Mouse (Mus musculus): ENCODE measurements around the gene Slc1a3. TPM values are rescaled to one million over a fixed set of nuclear protein-coding genes. Genes with fewer than 3 reads are reported as not detected.

Gene Slc1a3
- polyA plus RNA-seq (2014; fragmentation: Nextera tagmentation; extraction: Ambion mirVana) = 24.5 and 26.1 TPM in 2 replicates

DNA sequence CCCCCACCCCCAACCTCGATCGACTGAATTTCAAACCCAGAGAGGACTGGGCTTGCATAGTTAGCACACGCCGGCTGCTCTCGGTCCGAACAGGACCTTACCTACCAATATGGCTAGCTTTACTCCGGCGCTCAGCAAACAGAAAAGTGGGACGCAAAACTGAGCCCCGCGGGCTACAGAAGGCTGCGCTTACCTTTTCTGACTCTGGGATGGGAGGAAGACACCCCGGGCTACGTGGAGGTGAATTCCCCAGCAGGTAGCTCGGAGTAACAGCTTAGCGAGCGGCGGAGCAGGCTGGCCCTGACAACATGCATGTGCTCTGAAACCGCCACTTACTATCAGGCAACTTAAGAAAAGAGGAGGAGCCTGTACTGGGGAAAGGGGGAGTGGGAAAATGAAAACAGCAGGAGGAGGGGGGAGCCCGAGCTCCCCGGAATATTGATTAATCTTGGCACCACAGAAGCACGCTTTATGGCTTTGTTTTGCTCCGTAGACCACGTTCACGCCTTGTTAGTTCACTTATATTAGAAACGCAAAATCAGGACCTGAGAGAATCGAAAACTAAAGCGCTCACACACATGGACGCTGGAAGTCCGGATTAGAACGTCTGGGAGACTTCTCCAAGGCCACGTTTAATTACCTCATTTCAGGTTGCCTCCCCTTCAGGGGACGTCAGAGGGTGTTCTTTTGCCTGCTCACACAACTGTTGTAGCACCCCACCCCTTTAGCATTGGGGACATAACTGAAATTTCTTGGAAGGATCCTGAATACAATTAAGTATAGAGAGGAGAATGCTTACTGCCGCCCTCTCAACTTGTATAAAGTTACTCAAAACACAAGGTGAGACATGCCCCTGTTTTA, at the start of gene Slc1a3:
Slc1a3 (minus strand) TSS at position 619 of the 861 bp plus-strand sequence.
- TF ChIP-seq CTCF (IDR thresholded peaks at IDR 0.05; ENCODE audit: low read depth) = no peak
- H3K9me3 ChIP-seq (ENCODE audit: low read depth, low read length) = no peaks in the 10 kb centered on the region
- H3K9ac ChIP-seq = peak within 1 kb of the TSS; percentile 72
- DNase-seq = peak; percentile 77
- no peaks in the 10 kb centered on the region for H3K27me3 ChIP-seq (ENCODE audit: insufficient read depth, low read length)
- peak within 1 kb of the TSS; percentile 34 for H3K27ac ChIP-seq (ENCODE audit: low read depth)
- H3K36me3 ChIP-seq (ENCODE audit: insufficient read depth) = peaks cover 6% of the 10 kb centered on the region
- peak within 1 kb of the TSS; percentile 67 for H3K4me3 ChIP-seq (ENCODE audit: low read depth, low read length)
- H3K4me2 ChIP-seq = peak within 1 kb of the TSS; percentile 78
- peak; percentile 90 for ATAC-seq (ENCODE audit: insufficient read depth)
- 0 out of 2 replicates have a peak, but pooled peaks cover 5% of the 10 kb centered on the region for H3K4me1 ChIP-seq (ENCODE audit: insufficient read depth)
- WGBS = under 1% methylated on average over 34 of the region's 34 CpGs

DNA sequence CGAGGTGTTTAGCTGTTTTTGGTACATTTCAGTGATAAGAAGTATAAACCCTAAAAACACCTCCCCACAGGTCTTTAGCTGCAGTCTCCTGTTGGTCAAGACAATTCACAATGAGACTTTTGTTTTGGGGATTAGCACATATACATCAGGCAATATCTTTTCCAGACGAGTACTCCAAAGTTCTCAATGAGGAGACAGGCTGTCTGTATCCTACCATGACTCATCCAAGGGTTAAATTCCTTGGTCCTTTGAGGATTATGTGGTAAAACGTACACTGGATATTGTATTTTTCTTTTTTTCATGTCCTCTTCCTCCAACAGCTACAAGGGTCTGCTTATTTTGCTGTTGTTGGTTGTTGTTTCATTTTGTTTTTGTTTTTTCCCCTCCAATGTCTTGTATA, 48.5 kb upstream of the Slc1a3 start:
- H3K9ac ChIP-seq = no peak overlapping the region
- DNase-seq (no peak), ATAC-seq (ENCODE audit: insufficient read depth) (no peak)
- no peak overlapping the region for H3K4me2 ChIP-seq
- WGBS = 56% methylated on average over 3 of the region's 3 CpGs
- no peak overlapping the region for H3K4me3 ChIP-seq (ENCODE audit: low read depth, low read length)
- no peaks in the 10 kb centered on the region; the same call in 1 of the 2 replicates for H3K4me1 ChIP-seq (ENCODE audit: insufficient read depth)
- H3K27ac ChIP-seq (ENCODE audit: low read depth) = no peak overlapping the region
- H3K9me3 ChIP-seq (ENCODE audit: low read depth, low read length) = no peaks in the 10 kb centered on the region
- no peaks in the 10 kb centered on the region for H3K36me3 ChIP-seq (ENCODE audit: insufficient read depth)
- H3K27me3 ChIP-seq (ENCODE audit: insufficient read depth, low read length) = no peaks in the 10 kb centered on the region
- TF ChIP-seq CTCF (IDR thresholded peaks at IDR 0.05; ENCODE audit: low read depth) = no peak

GRCm38 (mm10) chr15:8756441-8756840, 45.9 kb upstream of the Slc1a3 start:
- H3K36me3 ChIP-seq (ENCODE audit: insufficient read depth) = no peaks in the 10 kb centered on the region
- no peak for TF ChIP-seq CTCF (IDR thresholded peaks at IDR 0.05; ENCODE audit: low read depth)
- H3K27ac ChIP-seq (ENCODE audit: low read depth) = no peak overlapping the region
- 69% methylated on average over 6 of the region's 6 CpGs for WGBS
- no peaks in the 10 kb centered on the region for H3K9me3 ChIP-seq (ENCODE audit: low read depth, low read length)
- ATAC-seq (ENCODE audit: insufficient read depth) (no peak), DNase-seq (no peak)
- H3K9ac ChIP-seq = no peak overlapping the region
- no peaks in the 10 kb centered on the region for H3K27me3 ChIP-seq (ENCODE audit: insufficient read depth, low read length)
- no peaks in the 10 kb centered on the region for H3K4me1 ChIP-seq (ENCODE audit: insufficient read depth)
- H3K4me2 ChIP-seq = no peak overlapping the region
- no peak overlapping the region for H3K4me3 ChIP-seq (ENCODE audit: low read depth, low read length)

GRCm38 (mm10) chr15:8749762-8750161, 39.2 kb upstream of the Slc1a3 start:
- 91% methylated on average over 4 of the region's 4 CpGs for WGBS
- H3K4me3 ChIP-seq (ENCODE audit: low read depth, low read length) = no peak overlapping the region
- H3K9ac ChIP-seq = no peak overlapping the region
- TF ChIP-seq CTCF (IDR thresholded peaks at IDR 0.05; ENCODE audit: low read depth) = no peak
- H3K4me1 ChIP-seq (ENCODE audit: insufficient read depth) = no peaks in the 10 kb centered on the region
- no peaks in the 10 kb centered on the region; the same call in 1 of the 2 replicates for H3K9me3 ChIP-seq (ENCODE audit: low read depth, low read length)
- H3K27me3 ChIP-seq (ENCODE audit: insufficient read depth, low read length) = no peaks in the 10 kb centered on the region
- ATAC-seq (ENCODE audit: insufficient read depth) (no peak), DNase-seq (no peak)
- no peak overlapping the region for H3K27ac ChIP-seq (ENCODE audit: low read depth)
- H3K36me3 ChIP-seq (ENCODE audit: insufficient read depth) = no peaks in the 10 kb centered on the region
- no peak overlapping the region for H3K4me2 ChIP-seq

- H3K9ac ChIP-seq = no peak overlapping the region
- H3K9me3 ChIP-seq (ENCODE audit: low read depth, low read length) = no peaks in the 10 kb centered on the region; the same call in 1 of the 2 replicates
- H3K27me3 ChIP-seq (ENCODE audit: insufficient read depth, low read length) = no peaks in the 10 kb centered on the region
- TF ChIP-seq CTCF (IDR thresholded peaks at IDR 0.05; ENCODE audit: low read depth) = no peak
- H3K4me2 ChIP-seq = no peak overlapping the region
- H3K4me3 ChIP-seq (ENCODE audit: low read depth, low read length) = no peak overlapping the region
- DNase-seq (no peak), ATAC-seq (ENCODE audit: insufficient read depth) (no peak)
- H3K4me1 ChIP-seq (ENCODE audit: insufficient read depth) = no peaks in the 10 kb centered on the region
- no peak overlapping the region for H3K27ac ChIP-seq (ENCODE audit: low read depth)
- no peaks in the 10 kb centered on the region for H3K36me3 ChIP-seq (ENCODE audit: insufficient read depth)
- WGBS = 71% methylated on average over 1 of the region's 1 CpGs
These were observed 38.2 kb upstream of the Slc1a3 start for GRCm38 (mm10) chr15:8748771-8749170.

GRCm38 (mm10) chr15:8741593-8741992, 31.0 kb upstream of the Slc1a3 start:
- Histone ChIP-seq H3K36me3 (ENCODE audit: insufficient read depth) (no peaks in the 10 kb centered on the region), H3K9ac (no peak overlapping the region), H3K27ac (ENCODE audit: low read depth) (no peak overlapping the region), H3K27me3 (ENCODE audit: insufficient read depth, low read length) (no peaks in the 10 kb centered on the region), H3K4me1 (ENCODE audit: insufficient read depth) (no peaks in the 10 kb centered on the region), H3K4me2 (no peak overlapping the region), H3K9me3 (ENCODE audit: low read depth, low read length) (no peaks in the 10 kb centered on the region; the same call in 1 of the 2 replicates), H3K4me3 (ENCODE audit: low read depth, low read length) (no peak overlapping the region)
- TF ChIP-seq CTCF (IDR thresholded peaks at IDR 0.05; ENCODE audit: low read depth) = no peak
- 38% methylated on average over 6 of the region's 6 CpGs for WGBS
- ATAC-seq (ENCODE audit: insufficient read depth) = 0 out of 2 replicates have a peak, but pooled peaks have one; percentile 35
- DNase-seq = peak; percentile 6

GRCm38 (mm10) chr15:8740724-8741123, 30.2 kb upstream of the Slc1a3 start:
- H3K27me3 ChIP-seq (ENCODE audit: insufficient read depth, low read length) = no peaks in the 10 kb centered on the region
- no peak overlapping the region for H3K27ac ChIP-seq (ENCODE audit: low read depth)
- H3K4me2 ChIP-seq = no peak overlapping the region
- no peak overlapping the region for H3K9ac ChIP-seq
- H3K36me3 ChIP-seq (ENCODE audit: insufficient read depth) = no peaks in the 10 kb centered on the region
- no peak overlapping the region for H3K4me3 ChIP-seq (ENCODE audit: low read depth, low read length)
- DNase-seq (no peak), ATAC-seq (ENCODE audit: insufficient read depth) (no peak)
- WGBS = 88% methylated on average over 8 of the region's 8 CpGs
- H3K4me1 ChIP-seq (ENCODE audit: insufficient read depth) = no peaks in the 10 kb centered on the region
- TF ChIP-seq CTCF (IDR thresholded peaks at IDR 0.05; ENCODE audit: low read depth) = no peak
- H3K9me3 ChIP-seq (ENCODE audit: low read depth, low read length) = no peaks in the 10 kb centered on the region; the same call in 1 of the 2 replicates
